Mouse (Mus musculus): Measurements from ENCODE around the gene Atp13a3. TPM values are rescaled to one million over a fixed set of nuclear protein-coding genes. Genes with fewer than 3 reads are reported as not detected.

Gene Atp13a3
- polyA plus RNA-seq, 1 experiment, result 139 TPM

DNA sequence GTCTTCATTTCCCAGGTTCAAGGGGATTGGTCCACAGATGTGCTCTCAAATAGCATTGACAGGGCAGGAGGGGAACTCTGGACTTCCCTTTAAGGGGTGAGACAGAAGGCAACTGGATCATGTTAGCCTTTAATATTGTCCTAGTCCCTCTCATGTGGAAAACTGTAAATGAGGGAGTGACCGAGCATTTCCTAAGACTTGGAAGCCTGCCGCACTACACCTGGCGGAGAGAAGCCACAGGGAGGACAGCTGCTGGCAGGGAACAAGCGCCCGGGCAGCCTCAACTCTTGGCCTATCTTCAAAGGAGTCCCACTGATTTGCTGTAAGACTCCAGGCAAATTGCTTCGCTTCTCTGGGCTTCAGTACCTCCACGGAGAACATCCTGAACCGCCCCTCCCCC is 37.6 kb upstream of the Atp13a3 start:
- no peak for TF ChIP-seq CTCF (IDR thresholded peaks at IDR 0.05; ENCODE audit: low read depth, low read length)
- no peak for TF ChIP-seq POLR2A (IDR thresholded peaks at IDR 0.05; ENCODE audit: insufficient read depth, low read length)
- TF ChIP-seq EP300 (IDR thresholded peaks at IDR 0.05; ENCODE audit: insufficient read depth, low read depth, low read length), result no peak
- no peak overlapping the region for H3K9ac ChIP-seq (ENCODE audit: low read depth, poor library complexity, severe bottlenecking)
- no peaks in the 10 kb centered on the region for H3K4me1 ChIP-seq (ENCODE audit: control insufficient read depth, insufficient read depth, low read length)
- H3K27me3 ChIP-seq (ENCODE audit: control insufficient read depth, insufficient read depth, low read length, poor library complexity, severe bottlenecking), result no peaks in the 10 kb centered on the region
- H3K27ac ChIP-seq (ENCODE audit: insufficient read depth, low read length), result no peak overlapping the region
- H3K4me3 ChIP-seq (ENCODE audit: low read depth, low read length), result no peak overlapping the region
- no peaks in the 10 kb centered on the region for H3K9me3 ChIP-seq (replicated peaks; ENCODE audit: control insufficient read depth, insufficient read depth, low read length, poor library complexity, severe bottlenecking)
- H3K36me3 ChIP-seq (ENCODE audit: control insufficient read depth, insufficient read depth, low read length, poor library complexity, severe bottlenecking), result no peaks in the 10 kb centered on the region

DNA sequence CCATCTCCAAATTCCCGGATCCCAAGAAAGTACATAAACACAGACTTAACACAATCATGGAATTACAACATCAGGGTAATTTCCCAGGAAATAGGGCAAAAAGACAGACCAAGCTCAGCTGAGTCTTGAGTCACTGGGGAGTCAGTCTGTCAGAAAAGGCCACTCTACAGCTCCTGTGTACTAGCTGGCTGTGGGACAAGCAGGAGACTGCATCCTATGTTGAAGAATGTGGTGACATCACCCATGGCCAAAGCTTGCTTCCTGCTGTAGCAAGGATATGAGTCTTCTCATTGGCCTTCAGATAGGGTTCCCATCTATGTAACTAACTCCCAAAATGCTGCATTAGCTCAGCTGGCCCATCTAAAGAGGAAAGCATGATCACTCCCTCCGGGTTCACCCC is 36.7 kb upstream of the Atp13a3 start:
- H3K9ac ChIP-seq (ENCODE audit: low read depth, poor library complexity, severe bottlenecking), result no peak overlapping the region
- TF ChIP-seq CTCF (IDR thresholded peaks at IDR 0.05; ENCODE audit: low read depth, low read length), result no peak
- TF ChIP-seq POLR2A (IDR thresholded peaks at IDR 0.05; ENCODE audit: insufficient read depth, low read length), result no peak
- no peak for TF ChIP-seq EP300 (IDR thresholded peaks at IDR 0.05; ENCODE audit: insufficient read depth, low read depth, low read length)
- no peaks in the 10 kb centered on the region for H3K36me3 ChIP-seq (ENCODE audit: control insufficient read depth, insufficient read depth, low read length, poor library complexity, severe bottlenecking)
- H3K9me3 ChIP-seq (replicated peaks; ENCODE audit: control insufficient read depth, insufficient read depth, low read length, poor library complexity, severe bottlenecking), result no peaks in the 10 kb centered on the region
- no peak overlapping the region for H3K4me3 ChIP-seq (ENCODE audit: low read depth, low read length)
- no peak overlapping the region for H3K27ac ChIP-seq (ENCODE audit: insufficient read depth, low read length)
- no peaks in the 10 kb centered on the region for H3K27me3 ChIP-seq (ENCODE audit: control insufficient read depth, insufficient read depth, low read length, poor library complexity, severe bottlenecking)
- H3K4me1 ChIP-seq (ENCODE audit: control insufficient read depth, insufficient read depth, low read length), result no peaks in the 10 kb centered on the region

DNA sequence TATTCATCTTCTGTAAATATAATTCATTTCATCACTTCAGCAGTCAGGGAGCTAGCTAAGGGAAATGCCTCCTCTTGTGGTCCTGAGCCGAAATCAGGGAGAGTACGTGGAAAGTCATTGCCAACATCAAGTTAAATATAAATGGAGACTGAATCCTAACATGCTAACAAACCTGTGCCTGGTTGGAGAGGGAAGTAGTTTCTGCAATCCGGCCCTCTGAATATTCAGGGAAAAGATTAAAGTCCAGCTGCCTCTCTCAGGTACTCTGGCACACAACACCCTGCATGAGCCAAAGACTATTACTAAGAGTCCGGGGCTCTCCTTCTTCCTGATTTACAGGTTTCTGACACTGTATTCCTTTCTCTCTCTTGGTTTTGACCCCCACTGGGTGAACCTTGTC is 35.6 kb upstream of the Atp13a3 start:
- Histone ChIP-seq H3K4me3 (ENCODE audit: low read depth, low read length) (no peak overlapping the region), H3K9ac (ENCODE audit: low read depth, poor library complexity, severe bottlenecking) (no peak overlapping the region), H3K9me3 (replicated peaks; ENCODE audit: control insufficient read depth, insufficient read depth, low read length, poor library complexity, severe bottlenecking) (no peaks in the 10 kb centered on the region), H3K4me1 (ENCODE audit: control insufficient read depth, insufficient read depth, low read length) (peaks cover 1% of the 10 kb centered on the region), H3K36me3 (ENCODE audit: control insufficient read depth, insufficient read depth, low read length, poor library complexity, severe bottlenecking) (no peaks in the 10 kb centered on the region), H3K27me3 (ENCODE audit: control insufficient read depth, insufficient read depth, low read length, poor library complexity, severe bottlenecking) (no peaks in the 10 kb centered on the region), H3K27ac (ENCODE audit: insufficient read depth, low read length) (no peak overlapping the region)
- TF ChIP-seq CTCF (IDR thresholded peaks at IDR 0.05; ENCODE audit: low read depth, low read length), result no peak
- no peak for TF ChIP-seq POLR2A (IDR thresholded peaks at IDR 0.05; ENCODE audit: insufficient read depth, low read length)
- no peak for TF ChIP-seq EP300 (IDR thresholded peaks at IDR 0.05; ENCODE audit: insufficient read depth, low read depth, low read length)

DNA sequence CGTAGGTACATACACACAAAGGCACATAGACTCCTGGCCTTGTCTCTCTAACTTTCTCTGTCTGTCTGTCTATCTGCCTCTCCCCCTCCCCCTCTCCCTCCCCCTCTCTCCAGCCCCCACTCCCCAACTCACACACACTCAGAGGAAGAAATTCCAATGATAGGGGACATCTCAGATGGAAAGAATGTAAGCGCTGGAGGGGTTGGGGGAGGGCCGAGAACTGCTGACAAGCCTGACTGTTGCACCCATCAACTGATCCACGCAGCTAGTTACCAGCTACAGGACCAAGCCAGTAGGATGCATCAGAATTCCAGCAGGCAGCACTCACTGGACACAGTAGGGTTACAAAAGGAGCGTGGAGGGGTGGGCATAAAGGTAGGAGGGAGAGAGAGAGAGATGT is 34.1 kb upstream of the Atp13a3 start:
- Histone ChIP-seq H3K9me3 (replicated peaks; ENCODE audit: control insufficient read depth, insufficient read depth, low read length, poor library complexity, severe bottlenecking) (no peaks in the 10 kb centered on the region), H3K36me3 (ENCODE audit: control insufficient read depth, insufficient read depth, low read length, poor library complexity, severe bottlenecking) (no peaks in the 10 kb centered on the region), H3K27ac (ENCODE audit: insufficient read depth, low read length) (no peak overlapping the region), H3K4me3 (ENCODE audit: low read depth, low read length) (no peak overlapping the region), H3K9ac (ENCODE audit: low read depth, poor library complexity, severe bottlenecking) (no peak overlapping the region), H3K27me3 (ENCODE audit: control insufficient read depth, insufficient read depth, low read length, poor library complexity, severe bottlenecking) (no peaks in the 10 kb centered on the region), H3K4me1 (ENCODE audit: control insufficient read depth, insufficient read depth, low read length) (peaks cover 6% of the 10 kb centered on the region)
- TF ChIP-seq POLR2A (IDR thresholded peaks at IDR 0.05; ENCODE audit: insufficient read depth, low read length) (no peak), EP300 (IDR thresholded peaks at IDR 0.05; ENCODE audit: insufficient read depth, low read depth, low read length) (0 out of 2 replicates have a peak, but pooled peaks have one; percentile 18)

GRCm38 (mm10) chr16:30439411-30439810 is 33.6 kb upstream of the Atp13a3 start:
- peaks cover 6% of the 10 kb centered on the region for H3K4me1 ChIP-seq (ENCODE audit: control insufficient read depth, insufficient read depth, low read length)
- H3K27me3 ChIP-seq (ENCODE audit: control insufficient read depth, insufficient read depth, low read length, poor library complexity, severe bottlenecking), result no peaks in the 10 kb centered on the region
- no peak overlapping the region for H3K27ac ChIP-seq (ENCODE audit: insufficient read depth, low read length)
- no peak overlapping the region for H3K9ac ChIP-seq (ENCODE audit: low read depth, poor library complexity, severe bottlenecking)
- TF ChIP-seq EP300 (IDR thresholded peaks at IDR 0.05; ENCODE audit: insufficient read depth, low read depth, low read length) (no peak), CTCF (IDR thresholded peaks at IDR 0.05; ENCODE audit: low read depth, low read length) (no peak), POLR2A (IDR thresholded peaks at IDR 0.05; ENCODE audit: insufficient read depth, low read length) (no peak)
- no peaks in the 10 kb centered on the region for H3K36me3 ChIP-seq (ENCODE audit: control insufficient read depth, insufficient read depth, low read length, poor library complexity, severe bottlenecking)
- H3K9me3 ChIP-seq (replicated peaks; ENCODE audit: control insufficient read depth, insufficient read depth, low read length, poor library complexity, severe bottlenecking), result no peaks in the 10 kb centered on the region
- no peak overlapping the region for H3K4me3 ChIP-seq (ENCODE audit: low read depth, low read length)

DNA sequence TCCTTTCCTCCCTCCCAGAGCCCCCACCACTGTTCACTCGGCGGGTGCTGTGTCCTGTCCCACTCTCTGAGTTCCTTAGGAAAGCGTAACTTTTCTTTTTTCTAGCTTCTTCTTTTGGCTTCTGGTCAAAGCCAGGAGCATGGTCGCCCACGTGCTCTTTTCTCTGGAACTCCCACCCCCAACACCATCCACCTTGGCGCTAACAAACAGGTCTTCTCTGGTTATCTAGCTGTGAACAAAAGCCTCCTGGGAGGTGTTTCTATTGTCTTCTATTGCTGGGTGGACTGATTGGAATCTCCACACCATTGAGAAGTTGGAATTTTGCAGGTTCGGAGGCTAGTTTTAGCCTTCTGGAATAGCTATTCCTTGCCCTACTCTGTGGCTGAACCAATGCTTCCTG is 30.5 kb upstream of the Atp13a3 start:
- no peaks in the 10 kb centered on the region for H3K27me3 ChIP-seq (ENCODE audit: control insufficient read depth, insufficient read depth, low read length, poor library complexity, severe bottlenecking)
- TF ChIP-seq EP300 (IDR thresholded peaks at IDR 0.05; ENCODE audit: insufficient read depth, low read depth, low read length) (no peak), POLR2A (IDR thresholded peaks at IDR 0.05; ENCODE audit: insufficient read depth, low read length) (no peak), CTCF (IDR thresholded peaks at IDR 0.05; ENCODE audit: low read depth, low read length) (no peak)

More for the DNA sequence above, 30.5 kb upstream of the Atp13a3 start:
- H3K27ac ChIP-seq (ENCODE audit: insufficient read depth, low read length), result no peak overlapping the region
- H3K4me1 ChIP-seq (ENCODE audit: control insufficient read depth, insufficient read depth, low read length), result peaks cover 6% of the 10 kb centered on the region
- no peaks in the 10 kb centered on the region for H3K9me3 ChIP-seq (replicated peaks; ENCODE audit: control insufficient read depth, insufficient read depth, low read length, poor library complexity, severe bottlenecking)
- no peak overlapping the region for H3K4me3 ChIP-seq (ENCODE audit: low read depth, low read length)
- no peak overlapping the region for H3K9ac ChIP-seq (ENCODE audit: low read depth, poor library complexity, severe bottlenecking)
- no peaks in the 10 kb centered on the region for H3K36me3 ChIP-seq (ENCODE audit: control insufficient read depth, insufficient read depth, low read length, poor library complexity, severe bottlenecking)
